Mouse (Mus musculus): Measurements from ENCODE around the gene Fam78a. TPM values are rescaled to one million over a fixed set of nuclear protein-coding genes. Genes with fewer than 3 reads are reported as not detected.

The Fam78a gene
- polyA plus RNA-seq, 1 experiment from 2014 or later: 1.9 TPM

DNA sequence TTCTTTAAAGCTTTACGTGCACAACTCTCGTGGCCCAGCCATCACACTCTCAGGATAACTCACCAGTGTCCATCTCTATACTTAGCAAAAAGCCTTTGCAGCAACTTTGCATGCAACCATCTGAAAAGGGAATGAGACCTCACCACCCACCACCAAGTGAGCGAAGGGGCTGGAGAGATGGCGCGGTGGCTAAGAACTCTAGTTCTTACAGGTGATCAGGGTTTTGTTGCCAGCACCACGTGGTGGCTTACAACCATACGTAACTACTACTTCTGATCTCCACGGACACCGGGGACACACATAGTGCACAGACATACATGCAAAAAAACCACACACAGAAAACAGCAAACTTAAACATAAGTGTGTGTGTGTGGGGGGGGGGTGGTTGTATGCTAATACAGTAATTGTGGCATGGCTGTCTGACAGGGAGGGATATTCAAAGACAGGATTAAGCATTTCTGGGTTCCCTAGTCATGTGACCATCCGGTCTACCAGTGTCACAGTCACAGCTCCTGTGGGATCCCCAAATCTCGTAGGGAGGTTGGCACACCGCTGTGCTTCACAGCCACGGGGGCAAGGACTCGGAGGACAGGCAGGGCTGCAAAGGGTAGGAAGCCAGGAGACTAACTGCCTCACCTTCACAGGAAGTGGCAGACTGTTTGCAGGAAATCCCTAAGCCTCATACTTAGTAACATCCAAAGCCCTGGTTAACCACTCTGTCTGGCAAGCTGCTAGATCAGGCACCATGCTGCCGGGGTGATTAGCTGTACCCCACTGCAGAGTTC, 21.8 kb downstream of the Fam78a start:
- Histone ChIP-seq H3K9me3 (replicated peaks; ENCODE audit: control insufficient read depth, low read length) (no peaks in the 10 kb centered on the region), H3K27me3 (ENCODE audit: control insufficient read depth, insufficient read depth, low read length) (no peaks in the 10 kb centered on the region), H3K4me1 (ENCODE audit: control insufficient read depth, insufficient read depth, low read length) (no peaks in the 10 kb centered on the region), H3K27ac (replicated peaks; ENCODE audit: low read depth, low read length) (no peak overlapping the region), H3K4me2 (ENCODE audit: low read depth, low read length) (no peak overlapping the region), H3K9ac (replicated peaks; ENCODE audit: low read length) (no peak overlapping the region), H3K36me3 (replicated peaks; ENCODE audit: control insufficient read depth, insufficient read depth, low read depth, low read length) (no peaks in the 10 kb centered on the region), H3K4me3 (ENCODE audit: low read depth, low read length) (no peak overlapping the region)
- DNase-seq (ENCODE audit: low spot score) (no peak), ATAC-seq (replicated peaks; ENCODE audit: insufficient number of reproducible peaks, low FRiP score, low TSS enrichment, low read depth) (no peak)
- whole genome bisulfite sequencing: 87% methylated on average over 15 of the region's 15 CpGs

DNA sequence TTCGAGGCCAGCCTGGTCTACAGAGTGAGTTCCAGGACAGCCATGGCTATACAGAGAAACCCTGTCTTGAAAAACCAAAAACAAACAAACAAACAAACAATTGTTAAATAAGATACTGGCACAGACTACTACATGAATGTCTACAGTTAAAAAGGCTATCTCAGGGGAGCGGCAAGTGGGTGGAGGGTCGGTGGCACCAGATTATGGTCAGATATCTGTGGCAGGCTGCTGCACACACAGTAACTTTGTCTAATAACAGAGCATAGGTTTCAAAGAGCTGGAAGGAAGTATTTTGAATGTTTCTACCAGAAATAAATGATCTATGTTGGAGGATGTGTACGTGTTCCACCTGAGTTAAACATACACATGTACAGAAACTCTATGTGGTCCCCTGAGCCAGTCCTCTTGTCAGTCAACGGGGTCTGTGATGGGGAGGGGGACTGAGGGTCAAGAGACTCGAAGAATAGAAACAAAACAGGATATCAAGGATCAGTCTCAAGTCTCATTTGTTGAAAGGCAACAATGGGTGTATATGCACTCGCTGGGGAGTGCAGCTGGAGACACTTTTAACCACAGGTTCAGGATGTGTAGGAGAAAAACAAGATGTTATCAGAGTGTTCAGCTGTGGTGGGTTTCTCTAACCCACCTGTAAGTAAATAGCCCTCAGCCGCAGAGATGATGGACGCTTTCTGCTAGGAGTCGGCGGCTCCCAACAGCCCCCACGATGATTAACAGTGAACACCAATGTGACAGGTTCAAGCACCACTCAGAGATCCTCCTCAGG, 22.7 kb downstream of the Fam78a start:
- H3K36me3 ChIP-seq (replicated peaks; ENCODE audit: control insufficient read depth, insufficient read depth, low read depth, low read length): no peaks in the 10 kb centered on the region
- H3K9me3 ChIP-seq (replicated peaks; ENCODE audit: control insufficient read depth, low read length): no peaks in the 10 kb centered on the region
- no peak overlapping the region for H3K4me3 ChIP-seq (ENCODE audit: low read depth, low read length)
- no peaks in the 10 kb centered on the region for H3K4me1 ChIP-seq (ENCODE audit: control insufficient read depth, insufficient read depth, low read length)
- no peak overlapping the region for H3K27ac ChIP-seq (replicated peaks; ENCODE audit: low read depth, low read length)
- ATAC-seq (replicated peaks; ENCODE audit: insufficient number of reproducible peaks, low FRiP score, low TSS enrichment, low read depth) (no peak), DNase-seq (ENCODE audit: low spot score) (no peak)
- no peaks in the 10 kb centered on the region for H3K27me3 ChIP-seq (ENCODE audit: control insufficient read depth, insufficient read depth, low read length)
- H3K9ac ChIP-seq (replicated peaks; ENCODE audit: low read length): no peak overlapping the region
- 72% methylated on average over 12 of the region's 12 CpGs for WGBS
- H3K4me2 ChIP-seq (ENCODE audit: low read depth, low read length): no peak overlapping the region

DNA sequence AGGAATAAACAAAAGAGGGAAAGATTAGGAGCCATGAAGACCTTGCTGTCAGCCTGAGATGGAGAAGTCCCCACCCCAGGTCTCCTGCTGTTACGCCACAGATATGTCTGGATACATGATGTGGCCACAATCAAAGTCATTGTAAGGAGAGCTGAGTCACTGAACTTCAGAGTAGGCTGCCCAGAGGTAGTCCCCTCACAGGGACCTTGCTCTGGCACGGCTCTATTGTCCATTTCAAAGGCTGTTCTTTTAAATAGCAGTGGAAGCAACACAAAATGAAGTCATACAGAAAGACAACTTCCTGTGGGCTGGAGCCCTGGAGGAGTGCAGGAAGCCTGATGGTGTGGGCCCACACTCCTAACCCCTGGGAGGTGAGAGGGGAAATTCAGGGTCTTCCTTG, 23.5 kb downstream of the Fam78a start:
- no peak for DNase-seq (ENCODE audit: low spot score)
- H3K9me3 ChIP-seq (replicated peaks; ENCODE audit: control insufficient read depth, low read length): no peaks in the 10 kb centered on the region
- 76% methylated on average over 2 of the region's 2 CpGs for WGBS
- no peaks in the 10 kb centered on the region for H3K4me1 ChIP-seq (ENCODE audit: control insufficient read depth, insufficient read depth, low read length)
- no peak overlapping the region for H3K27ac ChIP-seq (replicated peaks; ENCODE audit: low read depth, low read length)
- no peak for ATAC-seq (replicated peaks; ENCODE audit: insufficient number of reproducible peaks, low FRiP score, low TSS enrichment, low read depth)
- no peaks in the 10 kb centered on the region for H3K27me3 ChIP-seq (ENCODE audit: control insufficient read depth, insufficient read depth, low read length)
- no peak overlapping the region for H3K4me3 ChIP-seq (ENCODE audit: low read depth, low read length)
- H3K9ac ChIP-seq (replicated peaks; ENCODE audit: low read length): no peak overlapping the region
- no peaks in the 10 kb centered on the region for H3K36me3 ChIP-seq (replicated peaks; ENCODE audit: control insufficient read depth, insufficient read depth, low read depth, low read length)
- no peak overlapping the region for H3K4me2 ChIP-seq (ENCODE audit: low read depth, low read length)

DNA sequence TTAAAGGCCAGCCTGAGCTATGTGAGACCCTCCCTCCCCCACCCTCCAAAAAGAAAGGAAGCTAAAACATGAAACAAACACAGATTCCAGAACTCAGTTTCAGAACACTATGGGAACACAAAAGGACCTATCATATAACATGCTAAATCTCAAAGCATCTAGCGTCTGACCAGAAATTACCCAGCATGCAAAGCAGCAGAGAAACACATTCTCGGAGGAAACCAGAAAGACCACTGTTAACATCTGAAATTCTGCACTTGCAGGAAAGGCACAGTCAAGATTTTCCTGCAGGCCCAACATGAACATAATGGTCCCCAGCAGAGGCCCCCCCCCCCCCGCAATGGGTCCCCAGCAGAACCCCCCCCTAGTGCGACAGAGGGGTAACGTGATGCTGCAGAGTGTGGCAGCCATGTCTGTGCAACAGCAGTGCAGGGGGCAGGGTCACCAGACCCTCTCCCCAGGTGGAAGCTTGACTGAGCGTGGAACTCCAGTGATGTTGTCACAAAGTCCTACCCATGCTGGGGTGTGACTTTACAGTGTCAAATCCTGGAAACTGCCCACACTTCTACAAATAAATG, 24.3 kb downstream of the Fam78a start:
- Histone ChIP-seq H3K27me3 (ENCODE audit: control insufficient read depth, insufficient read depth, low read length) (no peaks in the 10 kb centered on the region), H3K27ac (replicated peaks; ENCODE audit: low read depth, low read length) (no peak overlapping the region), H3K4me2 (ENCODE audit: low read depth, low read length) (no peak overlapping the region), H3K9ac (replicated peaks; ENCODE audit: low read length) (no peak overlapping the region), H3K4me3 (ENCODE audit: low read depth, low read length) (no peak overlapping the region), H3K9me3 (replicated peaks; ENCODE audit: control insufficient read depth, low read length) (no peaks in the 10 kb centered on the region), H3K36me3 (replicated peaks; ENCODE audit: control insufficient read depth, insufficient read depth, low read depth, low read length) (no peaks in the 10 kb centered on the region), H3K4me1 (ENCODE audit: control insufficient read depth, insufficient read depth, low read length) (no peaks in the 10 kb centered on the region)
- no peak for ATAC-seq (replicated peaks; ENCODE audit: insufficient number of reproducible peaks, low FRiP score, low TSS enrichment, low read depth)
- WGBS: 58% methylated on average over 6 of the region's 6 CpGs
- DNase-seq (ENCODE audit: low spot score): peak; percentile 34

GRCm38 (mm10) chr2:32059613-32060012, 25.0 kb downstream of the Fam78a start:
- H3K27me3 ChIP-seq (ENCODE audit: control insufficient read depth, insufficient read depth, low read length): no peaks in the 10 kb centered on the region
- WGBS: 72% methylated on average over 6 of the region's 6 CpGs
- H3K27ac ChIP-seq (replicated peaks; ENCODE audit: low read depth, low read length): no peak overlapping the region
- H3K9ac ChIP-seq (replicated peaks; ENCODE audit: low read length): no peak overlapping the region
- H3K36me3 ChIP-seq (replicated peaks; ENCODE audit: control insufficient read depth, insufficient read depth, low read depth, low read length): no peaks in the 10 kb centered on the region
- ATAC-seq (replicated peaks; ENCODE audit: insufficient number of reproducible peaks, low FRiP score, low TSS enrichment, low read depth) (no peak), DNase-seq (ENCODE audit: low spot score) (no peak)
- H3K4me2 ChIP-seq (ENCODE audit: low read depth, low read length): no peak overlapping the region
- H3K9me3 ChIP-seq (replicated peaks; ENCODE audit: control insufficient read depth, low read length): no peaks in the 10 kb centered on the region
- no peak overlapping the region for H3K4me3 ChIP-seq (ENCODE audit: low read depth, low read length)
- H3K4me1 ChIP-seq (ENCODE audit: control insufficient read depth, insufficient read depth, low read length): no peaks in the 10 kb centered on the region

DNA sequence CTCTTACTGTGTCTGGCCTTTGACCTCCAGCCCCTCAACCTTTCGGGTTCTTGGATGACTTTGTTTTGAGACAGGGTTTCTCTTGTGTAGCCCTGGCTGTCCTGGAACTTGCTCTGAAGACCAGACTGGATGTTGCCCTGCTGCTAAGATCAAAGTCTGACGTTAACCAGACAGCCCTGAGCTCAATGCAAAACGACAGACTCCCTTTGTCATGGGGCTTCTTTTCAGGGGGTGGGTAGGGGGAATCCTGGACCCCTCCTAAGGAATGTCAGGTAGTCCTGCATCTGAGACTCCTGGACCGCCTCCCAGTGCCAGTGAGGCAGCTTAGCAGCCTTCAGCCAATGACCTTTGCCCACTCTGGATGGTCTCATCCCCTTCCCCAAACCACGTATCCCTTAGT, 25.9 kb downstream of the Fam78a start:
- no peak for ATAC-seq (replicated peaks; ENCODE audit: insufficient number of reproducible peaks, low FRiP score, low TSS enrichment, low read depth)
- H3K27ac ChIP-seq (replicated peaks; ENCODE audit: low read depth, low read length): no peak overlapping the region
- H3K4me1 ChIP-seq (ENCODE audit: control insufficient read depth, insufficient read depth, low read length): no peaks in the 10 kb centered on the region
- 36% methylated on average over 5 of the region's 5 CpGs for WGBS
- no peak for DNase-seq (ENCODE audit: low spot score)
- no peak overlapping the region for H3K4me3 ChIP-seq (ENCODE audit: low read depth, low read length)
- H3K9ac ChIP-seq (replicated peaks; ENCODE audit: low read length): no peak overlapping the region
- no peaks in the 10 kb centered on the region for H3K27me3 ChIP-seq (ENCODE audit: control insufficient read depth, insufficient read depth, low read length)
- H3K4me2 ChIP-seq (ENCODE audit: low read depth, low read length): no peak overlapping the region
- no peaks in the 10 kb centered on the region for H3K9me3 ChIP-seq (replicated peaks; ENCODE audit: control insufficient read depth, low read length)
- no peaks in the 10 kb centered on the region for H3K36me3 ChIP-seq (replicated peaks; ENCODE audit: control insufficient read depth, insufficient read depth, low read depth, low read length)

DNA sequence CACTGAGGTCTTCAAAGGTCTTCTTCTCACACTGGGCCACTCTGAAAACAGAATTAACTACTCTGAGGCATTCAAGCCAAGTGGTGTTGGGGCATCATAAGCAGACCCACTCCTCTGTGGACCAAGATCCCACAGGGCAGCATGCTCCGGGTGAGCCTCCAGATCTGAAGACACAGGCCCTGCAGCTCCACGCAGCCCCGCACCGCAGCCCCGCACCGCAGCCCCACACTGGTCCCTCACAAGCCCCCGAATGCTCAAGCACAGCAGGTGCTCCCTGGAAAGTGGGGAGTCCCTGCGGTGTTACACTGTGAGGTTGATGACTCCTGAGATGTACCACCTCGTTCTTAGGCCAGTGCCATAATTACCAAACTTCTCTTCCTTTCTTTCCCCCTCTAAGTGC, 26.4 kb downstream of the Fam78a start:
- Histone ChIP-seq H3K4me2 (ENCODE audit: low read depth, low read length) (no peak overlapping the region), H3K27me3 (ENCODE audit: control insufficient read depth, insufficient read depth, low read length) (no peaks in the 10 kb centered on the region), H3K9me3 (replicated peaks; ENCODE audit: control insufficient read depth, low read length) (no peaks in the 10 kb centered on the region), H3K4me3 (ENCODE audit: low read depth, low read length) (no peak overlapping the region), H3K36me3 (replicated peaks; ENCODE audit: control insufficient read depth, insufficient read depth, low read depth, low read length) (no peaks in the 10 kb centered on the region), H3K9ac (replicated peaks; ENCODE audit: low read length) (no peak overlapping the region), H3K4me1 (ENCODE audit: control insufficient read depth, insufficient read depth, low read length) (no peaks in the 10 kb centered on the region), H3K27ac (replicated peaks; ENCODE audit: low read depth, low read length) (no peak overlapping the region)
- 76% methylated on average over 9 of the region's 9 CpGs for WGBS
- ATAC-seq (replicated peaks; ENCODE audit: insufficient number of reproducible peaks, low FRiP score, low TSS enrichment, low read depth): no peak
- no peak for DNase-seq (ENCODE audit: low spot score)

- Histone ChIP-seq H3K27me3 (ENCODE audit: control insufficient read depth, insufficient read depth, low read length) (no peaks in the 10 kb centered on the region), H3K36me3 (replicated peaks; ENCODE audit: control insufficient read depth, insufficient read depth, low read depth, low read length) (no peaks in the 10 kb centered on the region), H3K9me3 (replicated peaks; ENCODE audit: control insufficient read depth, low read length) (no peaks in the 10 kb centered on the region), H3K9ac (replicated peaks; ENCODE audit: low read length) (no peak overlapping the region), H3K27ac (replicated peaks; ENCODE audit: low read depth, low read length) (no peak overlapping the region), H3K4me2 (ENCODE audit: low read depth, low read length) (no peak overlapping the region), H3K4me1 (ENCODE audit: control insufficient read depth, insufficient read depth, low read length) (no peaks in the 10 kb centered on the region), H3K4me3 (ENCODE audit: low read depth, low read length) (no peak overlapping the region)
- WGBS: 87% methylated on average over 4 of the region's 4 CpGs
- ATAC-seq (replicated peaks; ENCODE audit: insufficient number of reproducible peaks, low FRiP score, low TSS enrichment, low read depth) (no peak), DNase-seq (ENCODE audit: low spot score) (no peak)
Observed at GRCm38 (mm10) chr2:32057794-32058193, 26.9 kb downstream of the Fam78a start.

Measured in embryonic facial prominence, embryonic 11.5 days (tissue).